Mouse (Mus musculus) hindbrain, embryonic 14.5 days (tissue): ENCODE results near the gene Kxd1. TPM values are rescaled to one million over a fixed set of nuclear protein-coding genes. Genes with fewer than 3 reads are reported as not detected.
A peak's percentile ranks its signal among the peaks of the same experiment; 100 is the strongest.

Experiments used
- ATAC-seq: fragments of 200-750 bp; cut with Nextera tagmentation; 2 replicates; pipeline ENCODE4 v1.8.0; 2017; ENCODE audit warnings: moderate number of reproducible peaks, mild to moderate bottlenecking, moderate TSS enrichment, moderate library complexity; ENCODE audit not compliant: low FRiP score
- DNase-seq: peaks from one replicate; pipeline ENCODE4 v3.0.0-alpha.2; 2015; ENCODE audit warnings: low spot score
- H3K27ac ChIP-seq: fragments of 300-500 bp; sonication (generic); 2 replicates; pipeline ENCODE4 v1.5.1; 2014; ENCODE audit warnings: mild to moderate bottlenecking, moderate library complexity
- H3K27me3 ChIP-seq: fragments of 300-500 bp; sonication (generic); 2 replicates; pipeline ENCODE4 v1.6.1; 2014; ENCODE audit warnings: mild to moderate bottlenecking, low read length, mixed read lengths; ENCODE audit not compliant: control insufficient read depth, insufficient read depth
- H3K36me3 ChIP-seq: fragments of 300-500 bp; sonication (generic); replicated peaks from 2 replicates; pipeline ENCODE4 v1.6.1; 2014; ENCODE audit not compliant: control insufficient read depth, insufficient read depth
- H3K4me1 ChIP-seq: fragments of 300-500 bp; sonication (generic); replicated peaks from 2 replicates; pipeline ENCODE4 v1.6.1; 2014; ENCODE audit warnings: antibody characterized with exemption, low read length, mixed read lengths; ENCODE audit not compliant: control insufficient read depth, insufficient read depth
- H3K4me2 ChIP-seq: fragments of 300-500 bp; sonication (generic); replicated peaks from 2 replicates; pipeline ENCODE4 v1.6.1; 2014; ENCODE audit warnings: mild to moderate bottlenecking, moderate library complexity
- H3K4me3 ChIP-seq: fragments of 300-500 bp; sonication (generic); replicated peaks from 2 replicates; pipeline ENCODE4 v1.5.1; 2014; ENCODE audit warnings: mild to moderate bottlenecking, low read length
- H3K9ac ChIP-seq: fragments of 300-500 bp; sonication (generic); 2 replicates; pipeline ENCODE4 v1.6.1; 2014
- H3K9me3 ChIP-seq: fragments of 300-500 bp; sonication (generic); 2 replicates; pipeline ENCODE4 v1.6.1; 2016; ENCODE audit warnings: low read length; ENCODE audit not compliant: control insufficient read depth
- WGBS: fragments of 180-500 bp; shearing (Covaris S2); extraction: QIAGEN DNeasy Blood & Tissue Kit; methylation state at CpG from one replicate; pipeline ENCODE4 v1.1.7; 2014; 5-methylcytosine and 5-hydroxymethylcytosine counted together
- polyA plus RNA-seq: library from polyadenylated mRNA; unstranded; fragments of >200 nt; fragmentation: Nextera tagmentation; extraction: Ambion mirVana; gene quantifications from 2 replicates; pipeline ENCODE4 v1.2.1, GENCODE M21; 2014

The Kxd1 gene
- polyA plus RNA-seq, 1 experiment from 2014 or later: 46.5 TPM

- Histone ChIP-seq H3K36me3 (peaks cover 35% of the 10 kb centered on the region), H3K4me2 (peak overlapping the region; percentile 70), H3K4me3 (peak overlapping the region; percentile 88), H3K9me3 (no peaks in the 10 kb centered on the region), H3K9ac (peak overlapping the region; percentile 96), H3K27me3 (no peaks in the 10 kb centered on the region), H3K27ac (peak overlapping the region; percentile 89), H3K4me1 (peaks cover 27% of the 10 kb centered on the region)
- ATAC-seq (no peak), DNase-seq (no peak)
- 37% methylated on average over 13 of the region's 13 CpGs for WGBS
These were observed 534 bp upstream of the Kxd1 start for GRCm38 (mm10) chr8:70528182-70528797.

GRCm38 (mm10) chr8:70527111-70527511 lies 645 bp downstream of the Kxd1 start:
- ATAC-seq: no peak
- H3K9ac ChIP-seq: peak overlapping the region; percentile 96
- DNase-seq: no peak
- peaks cover 23% of the 10 kb centered on the region for H3K36me3 ChIP-seq
- peak overlapping the region; percentile 89 for H3K27ac ChIP-seq
- H3K27me3 ChIP-seq: no peaks in the 10 kb centered on the region
- WGBS: 1% methylated on average over 8 of the region's 8 CpGs
- no peaks in the 10 kb centered on the region for H3K9me3 ChIP-seq
- peak overlapping the region; percentile 70 for H3K4me2 ChIP-seq
- H3K4me1 ChIP-seq: peaks cover 32% of the 10 kb centered on the region
- peak overlapping the region; percentile 88 for H3K4me3 ChIP-seq

GRCm38 (mm10) chr8:70522592-70523403 lies 5.0 kb downstream of the Kxd1 start:
- H3K4me3 ChIP-seq: peak overlapping the region; percentile 71
- ATAC-seq (peak; percentile 87), DNase-seq (peak; percentile 98)
- WGBS: under 1% methylated on average over 51 of the region's 51 CpGs
- peak overlapping the region; percentile 92 for H3K27ac ChIP-seq
- peak overlapping the region; percentile 71 for H3K4me2 ChIP-seq
- peak overlapping the region; percentile 69 for H3K9ac ChIP-seq
- peaks cover 22% of the 10 kb centered on the region for H3K4me1 ChIP-seq
- 0 out of 2 replicates have a peak, but pooled peaks cover 15% of the 10 kb centered on the region for H3K36me3 ChIP-seq
- no peaks in the 10 kb centered on the region for H3K9me3 ChIP-seq
- no peaks in the 10 kb centered on the region for H3K27me3 ChIP-seq

DNA sequence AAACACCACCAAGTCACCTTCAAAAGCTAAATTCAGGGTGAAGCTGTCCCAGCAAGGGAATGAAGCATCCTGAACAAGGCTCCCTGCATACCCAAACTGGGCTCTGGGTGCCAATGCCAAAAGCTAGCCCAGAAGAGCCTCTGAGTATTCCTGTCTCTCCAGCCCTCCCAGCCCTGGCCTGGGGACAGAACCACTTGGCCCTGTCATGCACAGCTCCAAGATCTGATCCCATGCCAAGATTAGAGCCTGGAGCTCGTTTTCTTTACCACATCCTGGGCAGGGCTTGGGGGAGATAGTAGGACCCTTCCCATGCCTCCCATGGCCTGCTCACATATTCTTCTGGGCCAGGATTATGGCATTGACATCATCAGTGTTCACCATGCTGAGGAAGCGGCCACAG lies 8.2 kb downstream of the Kxd1 start:
- Histone ChIP-seq H3K27me3 (no peaks in the 10 kb centered on the region), H3K4me3 (no peak overlapping the region), H3K9ac (no peak overlapping the region), H3K27ac (no peak overlapping the region), H3K4me2 (no peak overlapping the region), H3K4me1 (peaks cover 11% of the 10 kb centered on the region; the same call in 1 of the 2 replicates), H3K9me3 (no peaks in the 10 kb centered on the region), H3K36me3 (peaks cover 26% of the 10 kb centered on the region)
- DNase-seq (no peak), ATAC-seq (no peak)
- 83% methylated on average over 2 of the region's 2 CpGs for WGBS

GRCm38 (mm10) chr8:70519043-70519442 lies 8.7 kb downstream of the Kxd1 start:
- ATAC-seq: no peak
- Histone ChIP-seq H3K36me3 (peaks cover 31% of the 10 kb centered on the region), H3K9ac (no peak overlapping the region), H3K4me2 (no peak overlapping the region), H3K4me1 (peaks cover 11% of the 10 kb centered on the region; the same call in 1 of the 2 replicates), H3K9me3 (no peaks in the 10 kb centered on the region), H3K27ac (no peak overlapping the region), H3K4me3 (no peak overlapping the region), H3K27me3 (no peaks in the 10 kb centered on the region)
- no peak for DNase-seq
- 91% methylated on average over 6 of the region's 6 CpGs for WGBS

DNA sequence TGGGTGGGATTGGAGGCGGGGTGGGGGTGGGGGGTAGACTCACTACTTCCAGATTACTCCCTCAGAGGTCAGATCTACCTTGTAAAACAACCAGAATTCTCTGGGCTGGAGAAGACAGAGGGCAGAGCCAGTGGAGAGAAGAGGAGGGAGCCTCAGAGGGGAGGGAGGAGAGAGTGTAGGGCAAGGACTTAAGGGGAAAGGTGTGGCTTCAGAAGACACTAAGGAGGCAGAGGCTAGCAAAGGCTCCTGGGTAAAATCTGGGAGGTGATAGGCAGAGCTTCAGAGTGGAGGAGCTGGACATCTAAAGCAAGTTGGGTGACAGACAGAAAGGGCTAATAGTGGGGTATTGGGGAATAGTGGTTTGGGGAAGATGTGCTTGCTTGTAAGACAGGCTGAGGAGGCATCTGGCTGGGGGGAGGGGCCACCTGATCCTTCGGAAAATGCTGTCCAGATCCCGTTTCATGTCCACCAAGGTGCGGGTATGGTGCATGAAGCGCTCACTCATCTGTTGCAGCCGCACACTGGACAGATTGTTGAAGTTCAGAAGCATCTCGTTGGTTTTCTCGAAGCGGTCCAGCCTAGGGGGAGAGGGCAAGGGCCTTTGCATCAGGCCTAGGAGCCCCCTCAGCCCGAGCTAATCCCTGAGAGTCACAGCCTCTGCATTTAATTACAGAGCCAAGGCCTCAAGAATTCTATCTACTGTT lies 9.7 kb downstream of the Kxd1 start:
- no peak for ATAC-seq

DNA sequence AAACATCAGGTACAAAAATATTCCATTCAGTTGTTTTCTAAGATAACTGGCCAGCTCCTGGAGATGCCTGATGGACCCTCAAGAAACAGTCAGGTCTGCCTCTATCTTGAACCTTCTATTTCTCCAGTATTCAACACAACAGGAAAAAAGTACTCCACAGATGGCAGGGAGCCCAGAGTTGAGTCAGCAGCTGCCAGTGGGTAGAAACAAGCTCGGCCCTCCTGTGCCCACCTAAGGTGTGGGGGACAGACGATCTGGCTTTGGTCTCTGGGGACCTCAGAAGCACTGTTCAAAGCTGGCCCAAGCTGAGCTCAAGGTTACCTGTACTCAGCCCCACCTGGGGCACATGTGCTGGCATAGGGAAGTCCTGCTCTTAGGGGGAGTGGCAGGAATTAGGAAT lies 14.3 kb downstream of the Kxd1 start:
- no peak overlapping the region for H3K4me2 ChIP-seq
- no peak for DNase-seq
- H3K4me3 ChIP-seq: no peak overlapping the region
- no peaks in the 10 kb centered on the region for H3K9me3 ChIP-seq
- peaks cover 16% of the 10 kb centered on the region for H3K4me1 ChIP-seq
- 70% methylated on average over 2 of the region's 2 CpGs for WGBS
- H3K27ac ChIP-seq: no peak overlapping the region
- no peak for ATAC-seq
- H3K27me3 ChIP-seq: no peaks in the 10 kb centered on the region
- H3K9ac ChIP-seq: no peak overlapping the region
- peaks cover 31% of the 10 kb centered on the region for H3K36me3 ChIP-seq

More for the DNA sequence above, 9.7 kb downstream of the Kxd1 start:
- no peak for DNase-seq
- Histone ChIP-seq H3K9me3 (no peaks in the 10 kb centered on the region), H3K36me3 (peaks cover 37% of the 10 kb centered on the region), H3K27me3 (no peaks in the 10 kb centered on the region), H3K4me2 (no peak overlapping the region), H3K9ac (no peak overlapping the region), H3K27ac (no peak overlapping the region), H3K4me3 (no peak overlapping the region), H3K4me1 (peaks cover 6% of the 10 kb centered on the region; the same call in 1 of the 2 replicates)
- WGBS: 80% methylated on average over 10 of the region's 10 CpGs

DNA sequence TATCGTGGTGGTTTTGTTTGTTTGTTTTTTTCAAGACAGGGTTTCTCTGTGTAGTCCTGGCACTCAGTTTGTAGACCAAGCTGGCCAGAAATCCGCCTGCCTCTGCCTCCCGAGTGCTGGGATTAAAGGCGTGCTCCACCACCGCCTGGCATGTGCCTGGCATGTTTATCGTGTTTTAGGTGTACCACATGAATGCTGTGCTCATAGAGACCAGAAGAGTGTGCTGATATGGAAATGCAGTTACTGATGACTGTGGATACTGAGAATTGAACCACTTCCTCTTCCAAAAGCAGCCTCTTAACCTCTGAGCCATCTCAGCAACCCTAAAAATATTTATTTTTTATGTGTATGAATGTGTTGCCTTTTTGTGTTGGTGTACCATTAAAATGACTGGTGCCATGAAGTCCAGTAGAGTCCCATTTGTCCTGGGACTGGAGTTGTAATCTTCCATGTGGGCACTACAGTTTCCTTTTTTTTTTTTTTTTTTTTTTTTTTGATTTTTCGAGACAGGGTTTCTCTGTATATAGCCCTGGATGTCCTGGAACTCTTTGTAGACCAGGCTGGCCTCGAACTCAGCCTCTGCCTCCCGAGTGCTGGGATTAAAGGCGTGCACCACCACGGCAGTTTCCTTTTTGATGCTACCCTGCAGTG lies 15.4 kb downstream of the Kxd1 start:
- Histone ChIP-seq H3K27me3 (no peaks in the 10 kb centered on the region), H3K4me1 (peaks cover 16% of the 10 kb centered on the region), H3K36me3 (peaks cover 39% of the 10 kb centered on the region), H3K4me3 (no peak overlapping the region), H3K4me2 (no peak overlapping the region), H3K9me3 (no peaks in the 10 kb centered on the region), H3K27ac (no peak overlapping the region), H3K9ac (no peak overlapping the region)
- DNase-seq (no peak), ATAC-seq (no peak)
- 94% methylated on average over 11 of the region's 11 CpGs for WGBS

- DNase-seq (no peak), ATAC-seq (no peak)
- no peak overlapping the region for H3K9ac ChIP-seq
- no peak overlapping the region for H3K4me3 ChIP-seq
- H3K4me2 ChIP-seq: no peak overlapping the region
- H3K36me3 ChIP-seq: peaks cover 45% of the 10 kb centered on the region
- H3K4me1 ChIP-seq: peaks cover 16% of the 10 kb centered on the region
- WGBS: 94% methylated on average over 2 of the region's 2 CpGs
- no peak overlapping the region for H3K27ac ChIP-seq
- no peaks in the 10 kb centered on the region for H3K27me3 ChIP-seq
- H3K9me3 ChIP-seq: no peaks in the 10 kb centered on the region
These were observed 16.0 kb downstream of the Kxd1 start for GRCm38 (mm10) chr8:70511770-70512169.
